Mouse (Mus musculus): ENCODE measurements around the gene Neo1. TPM values are rescaled to one million over a fixed set of nuclear protein-coding genes. Genes with fewer than 3 reads are reported as not detected.

The Neo1 gene
- polyA plus RNA-seq, 1 experiment = 21.6 TPM

DNA sequence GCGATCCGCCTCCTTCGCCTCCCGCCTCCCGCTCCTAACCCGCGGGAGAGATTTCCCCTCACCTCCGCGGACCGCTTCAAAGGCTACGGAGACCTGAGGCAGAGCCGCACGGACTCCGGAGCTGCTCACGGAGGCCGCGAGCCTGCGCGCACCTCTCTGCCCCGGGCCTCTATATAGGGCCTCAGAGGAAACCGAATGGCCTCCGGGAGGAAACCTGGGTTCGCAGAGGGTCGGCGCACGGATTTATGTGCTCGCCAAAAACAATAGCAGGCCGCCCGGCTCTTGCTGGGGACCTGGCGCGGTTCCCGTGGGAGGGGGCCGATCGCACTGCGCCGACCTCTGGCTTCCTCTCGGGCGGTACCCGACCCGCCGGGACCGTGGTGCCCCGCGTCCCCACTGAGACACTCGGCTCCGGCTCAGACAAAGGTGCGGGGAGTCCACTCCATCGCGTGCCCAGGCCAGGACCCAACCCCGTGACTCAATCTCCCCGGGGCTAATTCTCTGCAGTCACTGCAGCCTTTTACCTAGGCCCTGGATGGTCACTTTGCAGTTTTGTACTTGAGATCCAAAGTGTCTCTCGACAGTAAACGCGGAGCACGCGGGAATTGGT lies 596 bp upstream of the Neo1 start:
- TF ChIP-seq CTCF (conservative IDR thresholded peaks at IDR 0.05; ENCODE audit: insufficient read depth, insufficient read length, low read depth, low read length) (no peak), POLR2A (IDR thresholded peaks at IDR 0.05; ENCODE audit: low read depth, low read length) (peak; percentile 10)
- H3K27ac ChIP-seq (ENCODE audit: insufficient read depth, low read depth, low read length) = peak overlapping the region; percentile 77
- WGBS = under 1% methylated on average over 54 of the region's 56 CpGs

DNA sequence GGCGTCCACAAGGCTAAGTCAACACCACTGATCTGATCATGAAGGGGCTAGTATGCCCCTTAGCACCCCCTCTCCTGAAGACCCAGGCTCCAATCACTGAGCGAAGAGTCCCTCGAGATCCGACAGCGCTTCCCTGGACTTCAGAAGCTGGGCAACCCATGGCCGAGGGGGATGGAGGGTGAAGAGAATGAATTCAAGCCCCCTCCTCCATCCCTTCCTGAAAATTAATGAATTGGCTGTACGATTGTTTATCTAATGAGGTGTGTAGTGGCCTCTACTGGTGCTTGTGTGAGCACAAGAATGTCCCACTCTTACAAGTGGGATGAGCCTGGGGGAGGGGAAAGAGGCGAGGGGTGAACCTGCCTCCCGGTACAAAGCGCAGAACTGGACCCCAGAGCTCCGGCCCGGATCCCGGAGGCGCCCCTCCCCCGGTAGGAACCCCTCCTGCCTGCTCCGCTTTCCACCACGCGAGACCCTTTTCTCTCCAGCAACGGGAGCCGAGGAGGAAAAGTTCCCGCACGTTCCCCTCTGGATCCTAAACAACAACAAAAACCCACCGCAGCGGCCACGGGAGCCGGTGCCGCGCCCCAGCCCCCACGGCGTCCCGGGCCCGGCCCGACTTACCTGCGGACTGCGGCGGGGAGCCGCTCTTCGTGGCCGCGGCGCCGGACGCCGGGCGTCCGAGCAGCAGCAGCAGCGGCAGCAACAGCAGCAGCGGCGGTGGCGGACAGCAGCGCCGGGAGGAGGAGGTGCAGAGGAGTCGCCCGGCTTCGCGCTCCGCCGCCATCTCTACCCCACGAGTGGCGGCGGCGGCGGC lies 691 bp downstream of the Neo1 start:
- H3K27me3 ChIP-seq (replicated peaks; ENCODE audit: control insufficient read depth, insufficient read depth, low read length) = no peaks in the 10 kb centered on the region
- under 1% methylated on average over 61 of the region's 63 CpGs for WGBS
- H3K27ac ChIP-seq (ENCODE audit: insufficient read depth, low read depth, low read length) = peak overlapping the region; percentile 52
- TF ChIP-seq CTCF (conservative IDR thresholded peaks at IDR 0.05; ENCODE audit: insufficient read depth, insufficient read length, low read depth, low read length) (0 out of 2 replicates have a peak, but pooled peaks have one; percentile 9), POLR2A (IDR thresholded peaks at IDR 0.05; ENCODE audit: low read depth, low read length) (no peak)
- peaks cover 5% of the 10 kb centered on the region; the same call in 1 of the 2 replicates for H3K4me1 ChIP-seq (ENCODE audit: control insufficient read depth, insufficient read depth, low read length)
- H3K4me3 ChIP-seq (ENCODE audit: insufficient read depth, low read depth, low read length) = peak overlapping the region; percentile 56
- peak; percentile 53 for DNase-seq
- no peaks in the 10 kb centered on the region for H3K36me3 ChIP-seq (ENCODE audit: control insufficient read depth, insufficient read depth, low read length)

More for the DNA sequence above, 596 bp upstream of the Neo1 start:
- no peaks in the 10 kb centered on the region for H3K27me3 ChIP-seq (replicated peaks; ENCODE audit: control insufficient read depth, insufficient read depth, low read length)
- peak overlapping the region; percentile 56 for H3K4me3 ChIP-seq (ENCODE audit: insufficient read depth, low read depth, low read length)
- H3K4me1 ChIP-seq (ENCODE audit: control insufficient read depth, insufficient read depth, low read length) = peaks cover 5% of the 10 kb centered on the region; the same call in 1 of the 2 replicates
- no peak for DNase-seq
- H3K36me3 ChIP-seq (ENCODE audit: control insufficient read depth, insufficient read depth, low read length) = no peaks in the 10 kb centered on the region

DNA sequence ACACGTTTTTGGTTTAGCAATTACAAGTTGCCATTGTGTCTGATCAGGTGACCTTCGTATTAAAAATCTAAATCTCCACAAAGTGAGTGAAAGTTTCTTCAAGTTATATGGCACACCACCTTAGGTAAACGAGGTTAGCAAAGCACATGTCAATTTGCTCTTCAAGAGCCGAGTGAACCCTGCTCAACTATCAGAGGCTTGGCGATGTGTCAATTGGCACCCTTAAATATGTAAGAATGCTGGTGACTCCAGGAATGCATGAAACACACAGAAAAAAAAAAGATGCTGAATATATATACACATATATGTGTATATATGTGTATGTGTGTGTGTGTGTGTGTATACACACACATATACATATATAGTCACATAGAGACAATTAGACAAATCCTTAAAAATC lies 1.4 kb downstream of the Neo1 start:
- Histone ChIP-seq H3K27ac (ENCODE audit: insufficient read depth, low read depth, low read length) (no peak overlapping the region), H3K4me3 (ENCODE audit: insufficient read depth, low read depth, low read length) (no peak overlapping the region)
- peak; percentile 36 for DNase-seq

DNA sequence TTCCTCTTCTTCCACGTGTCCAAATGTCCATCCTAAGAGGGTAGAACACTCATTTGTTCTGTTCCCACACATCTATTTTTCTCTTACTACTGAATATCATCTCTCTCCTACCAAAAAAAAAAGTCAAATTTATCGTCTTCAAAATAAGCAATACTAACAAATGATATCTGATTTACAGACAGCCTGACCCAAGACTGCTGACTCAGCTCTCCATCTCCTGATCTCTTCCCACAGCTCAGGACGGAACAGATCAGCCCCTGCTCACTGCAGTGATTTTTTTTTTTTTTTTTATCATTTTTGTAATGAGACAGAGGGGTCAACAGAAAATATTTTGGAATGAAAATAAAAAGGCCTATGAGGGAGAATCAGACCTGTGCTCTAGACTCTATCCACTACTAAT lies 2.7 kb downstream of the Neo1 start:
- TF ChIP-seq CTCF (conservative IDR thresholded peaks at IDR 0.05; ENCODE audit: insufficient read depth, insufficient read length, low read depth, low read length) (no peak), POLR2A (IDR thresholded peaks at IDR 0.05; ENCODE audit: low read depth, low read length) (no peak)
- Histone ChIP-seq H3K4me3 (ENCODE audit: insufficient read depth, low read depth, low read length) (no peak overlapping the region), H3K4me1 (ENCODE audit: control insufficient read depth, insufficient read depth, low read length) (peaks cover 5% of the 10 kb centered on the region; the same call in 1 of the 2 replicates), H3K27me3 (replicated peaks; ENCODE audit: control insufficient read depth, insufficient read depth, low read length) (no peaks in the 10 kb centered on the region), H3K36me3 (ENCODE audit: control insufficient read depth, insufficient read depth, low read length) (no peaks in the 10 kb centered on the region), H3K27ac (ENCODE audit: insufficient read depth, low read depth, low read length) (no peak overlapping the region)
- 70% methylated on average over 3 of the region's 3 CpGs for WGBS
- DNase-seq = no peak

More for the DNA sequence above, 1.4 kb downstream of the Neo1 start:
- H3K36me3 ChIP-seq (ENCODE audit: control insufficient read depth, insufficient read depth, low read length) = no peaks in the 10 kb centered on the region
- peaks cover 5% of the 10 kb centered on the region; the same call in 1 of the 2 replicates for H3K4me1 ChIP-seq (ENCODE audit: control insufficient read depth, insufficient read depth, low read length)
- TF ChIP-seq CTCF (conservative IDR thresholded peaks at IDR 0.05; ENCODE audit: insufficient read depth, insufficient read length, low read depth, low read length) (no peak), POLR2A (IDR thresholded peaks at IDR 0.05; ENCODE audit: low read depth, low read length) (no peak)
- 31% methylated on average over 5 of the region's 5 CpGs for WGBS
- H3K27me3 ChIP-seq (replicated peaks; ENCODE audit: control insufficient read depth, insufficient read depth, low read length) = no peaks in the 10 kb centered on the region

DNA sequence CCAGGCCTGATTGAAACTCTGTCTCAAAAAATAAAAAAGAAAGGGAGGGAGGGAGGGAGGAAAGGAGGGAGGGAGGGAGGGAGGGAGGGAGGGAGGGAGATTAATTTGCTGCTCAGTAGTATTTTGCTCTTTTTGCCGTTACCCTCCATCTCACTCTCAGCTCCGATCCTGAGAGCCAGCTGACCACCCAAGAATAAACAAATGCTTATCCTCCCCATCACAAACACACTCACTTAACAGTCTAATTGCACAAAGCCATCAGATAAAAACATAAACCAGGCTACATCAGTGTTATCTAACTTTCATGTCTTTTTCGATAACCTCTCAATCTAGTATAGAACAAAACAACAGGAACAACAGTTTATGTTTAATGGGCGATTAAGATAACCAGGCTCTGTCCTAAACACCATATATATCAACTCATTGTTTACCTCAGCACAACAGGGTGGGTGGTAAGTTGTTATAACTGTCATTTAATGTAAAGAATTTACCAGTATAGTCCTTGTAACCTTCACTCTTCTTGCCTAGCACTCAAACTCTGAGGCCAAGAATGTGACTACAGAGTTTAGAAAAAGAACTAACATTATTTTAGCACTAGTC lies 11.9 kb downstream of the Neo1 start:
- no peak overlapping the region for H3K27ac ChIP-seq (ENCODE audit: insufficient read depth, low read depth, low read length)
- H3K4me3 ChIP-seq (ENCODE audit: insufficient read depth, low read depth, low read length) = no peak overlapping the region
- TF ChIP-seq POLR2A (IDR thresholded peaks at IDR 0.05; ENCODE audit: low read depth, low read length) = no peak
- no peak for TF ChIP-seq CTCF (conservative IDR thresholded peaks at IDR 0.05; ENCODE audit: insufficient read depth, insufficient read length, low read depth, low read length)
- H3K27me3 ChIP-seq (replicated peaks; ENCODE audit: control insufficient read depth, insufficient read depth, low read length) = no peaks in the 10 kb centered on the region
- WGBS = 69% methylated on average over 4 of the region's 4 CpGs
- no peaks in the 10 kb centered on the region for H3K36me3 ChIP-seq (ENCODE audit: control insufficient read depth, insufficient read depth, low read length)
- H3K4me1 ChIP-seq (ENCODE audit: control insufficient read depth, insufficient read depth, low read length) = no peaks in the 10 kb centered on the region
- DNase-seq = no peak

DNA sequence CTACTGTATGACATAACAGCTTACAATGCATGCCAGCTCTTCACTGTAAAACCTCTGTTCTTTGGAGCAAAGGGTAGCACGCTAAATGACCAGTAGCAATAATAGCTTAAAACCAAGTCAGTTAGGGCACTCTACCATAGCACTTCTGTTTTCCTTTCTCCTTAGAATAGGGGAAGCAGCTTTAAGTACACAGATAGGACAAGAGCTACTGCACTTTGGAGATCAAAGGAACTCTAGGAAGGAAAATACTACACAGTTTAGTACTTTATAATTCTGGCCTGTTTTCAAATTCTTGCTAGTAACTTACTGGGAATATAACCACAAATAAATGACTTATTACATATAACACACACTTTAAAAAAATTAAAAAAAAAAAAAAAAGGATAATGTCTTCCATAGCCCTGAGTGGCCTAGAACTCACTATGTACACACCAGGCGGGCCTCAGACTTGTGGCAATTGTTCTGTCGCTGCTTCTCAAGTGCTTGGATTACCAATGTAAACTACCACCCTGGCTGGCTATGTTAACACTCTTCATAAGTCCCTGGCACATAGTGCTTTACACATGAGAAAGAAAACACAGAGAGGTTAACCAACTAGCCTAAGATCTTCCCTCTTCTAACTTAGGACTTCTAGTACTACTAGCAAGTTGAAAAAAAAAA lies 20.1 kb downstream of the Neo1 start:
- H3K4me3 ChIP-seq (ENCODE audit: insufficient read depth, low read depth, low read length) = no peak overlapping the region
- no peak overlapping the region for H3K27ac ChIP-seq (ENCODE audit: insufficient read depth, low read depth, low read length)
- no peaks in the 10 kb centered on the region; the same call in 1 of the 2 replicates for H3K4me1 ChIP-seq (ENCODE audit: control insufficient read depth, insufficient read depth, low read length)
- no peak for TF ChIP-seq CTCF (conservative IDR thresholded peaks at IDR 0.05; ENCODE audit: insufficient read depth, insufficient read length, low read depth, low read length)
- TF ChIP-seq POLR2A (IDR thresholded peaks at IDR 0.05; ENCODE audit: low read depth, low read length) = no peak
- WGBS = 87% methylated on average over 3 of the region's 3 CpGs
- no peaks in the 10 kb centered on the region for H3K27me3 ChIP-seq (replicated peaks; ENCODE audit: control insufficient read depth, insufficient read depth, low read length)
- no peaks in the 10 kb centered on the region for H3K36me3 ChIP-seq (ENCODE audit: control insufficient read depth, insufficient read depth, low read length)
- no peak for DNase-seq
